Mouse (Mus musculus) limb, embryonic 11.5 days (tissue): ENCODE results near the gene Gm5426. TPM values are rescaled to one million over a fixed set of nuclear protein-coding genes. Genes with fewer than 3 reads are reported as not detected.
"Not testable (repeated sequence)": the region's sequence is repeated elsewhere in the genome, so short reads cannot be mapped to it uniquely, and the experiment has no call there.

ENCODE experiments used
- ATAC-seq: fragments of 200-750 bp; cut with Nextera tagmentation; 2 replicates; pipeline ENCODE4 v1.8.0; 2017; ENCODE audit warnings: low read depth; ENCODE audit not compliant: insufficient number of reproducible peaks, low FRiP score, low TSS enrichment
- DNase-seq: peaks from one replicate; pipeline ENCODE4 v3.0.0-alpha.2; 2015; ENCODE audit warnings: low spot score
- H3K27ac ChIP-seq: fragments of 300-500 bp; sonication (generic); replicated peaks from 2 replicates; pipeline ENCODE4 v1.5.1; 2014; ENCODE audit warnings: low read depth, mild to moderate bottlenecking, low read length
- H3K27me3 ChIP-seq: fragments of 300-500 bp; sonication (generic); 2 replicates; pipeline ENCODE4 v1.6.1; 2014; ENCODE audit warnings: mild to moderate bottlenecking, low read length, mixed read lengths; ENCODE audit not compliant: control insufficient read depth, insufficient read depth
- H3K36me3 ChIP-seq: fragments of 300-500 bp; sonication (generic); 2 replicates; pipeline ENCODE4 v1.6.1; 2014; ENCODE audit warnings: mild to moderate bottlenecking, low read length, moderate library complexity, mixed read lengths; ENCODE audit not compliant: control insufficient read depth, insufficient read depth
- H3K4me1 ChIP-seq: fragments of 300-500 bp; sonication (generic); 2 replicates; pipeline ENCODE4 v1.6.1; 2014; ENCODE audit warnings: low read length, mixed read lengths; ENCODE audit not compliant: control insufficient read depth, insufficient read depth
- H3K4me2 ChIP-seq: fragments of 300-500 bp; sonication (generic); 2 replicates; pipeline ENCODE4 v1.6.1; 2014; ENCODE audit warnings: low read depth, mild to moderate bottlenecking, moderate library complexity; ENCODE audit not compliant: severe bottlenecking
- H3K4me3 ChIP-seq: fragments of 300-500 bp; sonication (generic); 2 replicates; pipeline ENCODE4 v1.5.1; 2014; ENCODE audit warnings: low read depth, low read length
- H3K9ac ChIP-seq: fragments of 300-500 bp; sonication (generic); 2 replicates; pipeline ENCODE4 v1.6.1; 2014; ENCODE audit warnings: mild to moderate bottlenecking, low read length
- H3K9me3 ChIP-seq: fragments of 300-500 bp; sonication (generic); 2 replicates; pipeline ENCODE4 v1.6.1; 2016; ENCODE audit warnings: low read length; ENCODE audit not compliant: control insufficient read depth
- WGBS: fragments of 180-500 bp; shearing (Covaris S2); extraction: QIAGEN DNeasy Blood & Tissue Kit; methylation state at CpG from one replicate; pipeline ENCODE4 v1.1.7; 2014; 5-methylcytosine and 5-hydroxymethylcytosine counted together
- polyA plus RNA-seq: library from polyadenylated mRNA; unstranded; fragments of >200 nt; fragmentation: Nextera tagmentation; extraction: Ambion mirVana; gene quantifications from 2 replicates; pipeline ENCODE4 v1.2.1, GENCODE M21; 2014

Gene Gm5426
- polyA plus RNA-seq = not detected in 2 replicates

DNA sequence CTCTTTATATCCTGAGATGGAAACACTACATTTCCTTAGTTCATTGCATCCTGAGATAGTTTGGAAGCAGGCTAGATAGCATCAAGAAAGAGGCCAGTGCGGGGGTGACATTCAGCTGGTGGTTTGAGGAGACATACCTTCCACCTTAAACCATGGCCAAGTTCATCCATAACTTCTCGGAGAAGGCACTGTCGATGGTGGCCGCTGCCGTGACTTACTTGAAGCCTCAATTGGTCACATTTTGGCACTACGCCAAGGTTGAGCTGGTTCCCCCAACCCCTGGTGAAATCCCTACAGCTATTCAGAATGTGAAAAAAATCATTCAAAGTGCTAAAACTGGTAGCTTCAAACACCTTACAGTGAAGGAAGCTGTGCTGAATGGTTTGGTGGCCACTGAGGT lies at the start of gene Gm5426:
Gene Gm5426 (plus strand): TSS at position 153 of the 400 bp plus-strand sequence.
- not testable (repeated sequence) for H3K27me3 ChIP-seq, H3K4me2 ChIP-seq, H3K4me3 ChIP-seq, H3K36me3 ChIP-seq, ATAC-seq, H3K27ac ChIP-seq, H3K4me1 ChIP-seq, H3K9ac ChIP-seq, DNase-seq, H3K9me3 ChIP-seq
- WGBS = 96% methylated on average over 6 of the region's 6 CpGs

DNA sequence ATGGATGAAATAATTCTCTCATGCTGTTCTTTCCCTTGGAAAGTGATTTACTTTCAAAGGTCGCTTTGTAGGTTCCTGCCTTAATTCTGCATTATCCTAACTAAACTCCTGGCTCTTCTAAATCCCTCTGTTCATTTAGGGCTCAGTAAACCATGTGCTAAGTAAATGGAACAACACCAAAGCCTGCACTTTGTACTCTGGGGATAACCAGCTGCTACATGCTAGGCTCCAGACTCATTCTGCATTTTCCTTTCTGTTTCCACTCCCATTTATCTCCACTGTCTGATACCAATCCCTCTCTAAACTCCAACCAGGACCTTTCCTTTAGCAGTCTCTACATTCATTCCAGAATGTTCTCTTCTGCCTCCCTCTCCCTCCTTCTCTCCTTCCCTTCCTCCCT lies 46.7 kb upstream of the Gm5426 start:
- no peaks in the 10 kb centered on the region for H3K9me3 ChIP-seq
- DNase-seq = no peak
- no peaks in the 10 kb centered on the region for H3K36me3 ChIP-seq
- no peak overlapping the region for H3K4me2 ChIP-seq
- 67% methylated on average over 1 of the region's 1 CpGs for WGBS
- H3K9ac ChIP-seq = no peak overlapping the region
- H3K27ac ChIP-seq = no peak overlapping the region
- H3K4me1 ChIP-seq = no peaks in the 10 kb centered on the region
- H3K27me3 ChIP-seq = no peaks in the 10 kb centered on the region
- H3K4me3 ChIP-seq = no peak overlapping the region
- no peak for ATAC-seq

DNA sequence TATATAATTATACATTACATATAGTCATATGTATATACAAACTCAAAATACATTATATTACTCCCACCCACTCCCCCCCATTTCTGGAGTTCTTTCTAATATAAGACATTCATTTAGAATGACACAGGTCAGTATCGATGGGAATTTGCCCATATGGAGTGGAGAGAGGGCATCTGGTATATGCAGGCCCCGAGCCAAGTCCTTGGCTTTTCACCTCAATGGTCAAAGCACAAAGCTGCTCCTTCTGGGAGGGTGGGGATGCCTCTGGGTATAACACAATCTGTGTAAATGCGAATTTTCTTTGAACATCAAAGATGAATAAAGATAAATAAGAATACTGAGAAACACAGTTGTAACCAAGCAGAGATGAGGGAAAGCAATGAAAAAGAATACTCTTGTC lies 46.0 kb upstream of the Gm5426 start:
- H3K9ac ChIP-seq = no peak overlapping the region
- H3K27me3 ChIP-seq = no peaks in the 10 kb centered on the region
- no peak overlapping the region for H3K4me2 ChIP-seq
- H3K4me1 ChIP-seq = no peaks in the 10 kb centered on the region
- H3K36me3 ChIP-seq = no peaks in the 10 kb centered on the region
- H3K9me3 ChIP-seq = no peaks in the 10 kb centered on the region
- DNase-seq (no peak), ATAC-seq (no peak)
- H3K4me3 ChIP-seq = no peak overlapping the region
- 82% methylated on average over 3 of the region's 3 CpGs for WGBS
- H3K27ac ChIP-seq = no peak overlapping the region

DNA sequence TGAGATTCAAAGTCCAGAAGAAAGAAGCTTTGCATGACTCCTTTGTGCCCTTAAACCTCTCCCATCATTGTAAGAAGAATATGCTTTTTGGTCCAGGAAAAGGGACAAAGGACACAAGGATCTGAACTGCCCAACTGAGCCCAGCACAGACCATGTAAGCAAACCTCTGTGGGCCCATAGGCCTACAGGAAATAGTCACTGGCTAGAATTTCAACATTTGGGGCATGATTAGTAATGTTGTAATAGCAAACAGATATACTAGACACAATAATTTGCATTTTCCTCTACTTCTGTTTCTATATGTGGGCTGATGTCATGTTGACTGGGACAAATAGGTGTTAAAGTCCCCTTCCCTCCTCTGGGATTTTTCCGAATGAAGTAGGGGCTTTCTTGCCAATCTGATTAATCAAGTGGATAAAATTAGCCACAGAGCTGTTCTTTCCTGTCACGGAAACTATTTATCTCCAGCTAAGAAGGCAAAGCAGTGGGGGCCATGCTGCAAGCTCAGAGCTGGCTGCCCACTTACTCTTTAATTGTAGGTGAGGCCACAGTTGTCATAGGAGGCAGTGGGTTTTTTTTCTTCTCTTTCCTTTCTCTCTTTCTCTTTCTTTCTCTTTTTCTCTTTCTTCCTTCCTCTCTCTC lies 42.4 kb upstream of the Gm5426 start:
- Histone ChIP-seq H3K4me1 (no peaks in the 10 kb centered on the region), H3K9me3 (no peaks in the 10 kb centered on the region), H3K4me3 (no peak overlapping the region), H3K4me2 (no peak overlapping the region), H3K27me3 (no peaks in the 10 kb centered on the region), H3K36me3 (no peaks in the 10 kb centered on the region), H3K9ac (no peak overlapping the region), H3K27ac (no peak overlapping the region)
- 79% methylated on average over 2 of the region's 2 CpGs for WGBS
- ATAC-seq = no peak
- no peak for DNase-seq

DNA sequence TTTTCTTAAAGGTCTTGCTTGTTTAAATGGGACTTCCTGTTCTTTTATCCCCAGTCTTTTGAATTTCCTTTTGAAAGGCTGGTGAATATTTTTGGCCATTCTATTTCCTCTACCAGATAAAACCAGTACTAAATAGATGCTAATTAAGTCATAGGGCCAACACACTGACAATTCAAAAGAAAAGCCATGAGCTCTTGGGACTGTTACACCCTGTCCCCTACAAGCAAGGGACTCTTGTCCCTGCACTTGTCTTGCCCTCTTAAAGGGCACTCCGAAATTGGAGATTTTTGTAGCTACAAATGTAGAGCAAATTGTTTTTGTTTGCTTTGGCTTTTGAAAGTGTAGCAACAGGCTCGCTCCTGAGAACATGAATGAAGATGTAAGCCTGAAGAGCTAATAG lies 41.8 kb upstream of the Gm5426 start:
- H3K9me3 ChIP-seq = no peaks in the 10 kb centered on the region
- no peak overlapping the region for H3K4me3 ChIP-seq
- no peak overlapping the region for H3K27ac ChIP-seq
- no peaks in the 10 kb centered on the region for H3K36me3 ChIP-seq
- no peaks in the 10 kb centered on the region for H3K4me1 ChIP-seq
- H3K4me2 ChIP-seq = no peak overlapping the region
- 74% methylated on average over 2 of the region's 2 CpGs for WGBS
- DNase-seq (no peak), ATAC-seq (no peak)
- H3K27me3 ChIP-seq = no peaks in the 10 kb centered on the region
- no peak overlapping the region for H3K9ac ChIP-seq

DNA sequence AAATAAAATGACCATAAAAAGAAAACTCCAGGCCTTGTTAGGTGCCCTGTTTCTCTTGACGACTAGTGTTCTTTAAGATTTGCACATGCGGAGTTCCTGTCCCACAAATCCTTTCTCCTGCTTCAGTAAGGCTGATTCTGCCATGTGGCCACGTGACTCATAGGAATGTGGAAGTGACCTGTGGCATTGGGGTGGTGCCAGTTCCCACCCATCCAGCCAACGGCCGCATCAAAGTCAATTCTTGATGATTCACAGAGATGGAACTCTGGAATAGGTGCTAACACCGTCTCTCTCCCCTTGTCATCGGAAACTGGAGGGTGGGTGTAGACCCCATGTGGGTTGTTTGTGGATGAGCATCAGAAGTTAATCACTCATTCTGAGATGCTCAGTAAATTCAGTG lies 39.7 kb upstream of the Gm5426 start:
- 86% methylated on average over 7 of the region's 7 CpGs for WGBS
- H3K9ac ChIP-seq = no peak overlapping the region
- no peaks in the 10 kb centered on the region for H3K27me3 ChIP-seq
- H3K4me3 ChIP-seq = no peak overlapping the region
- H3K4me1 ChIP-seq = no peaks in the 10 kb centered on the region
- H3K36me3 ChIP-seq = no peaks in the 10 kb centered on the region
- no peak overlapping the region for H3K4me2 ChIP-seq
- H3K9me3 ChIP-seq = no peaks in the 10 kb centered on the region
- H3K27ac ChIP-seq = no peak overlapping the region
- no peak for DNase-seq
- no peak for ATAC-seq

DNA sequence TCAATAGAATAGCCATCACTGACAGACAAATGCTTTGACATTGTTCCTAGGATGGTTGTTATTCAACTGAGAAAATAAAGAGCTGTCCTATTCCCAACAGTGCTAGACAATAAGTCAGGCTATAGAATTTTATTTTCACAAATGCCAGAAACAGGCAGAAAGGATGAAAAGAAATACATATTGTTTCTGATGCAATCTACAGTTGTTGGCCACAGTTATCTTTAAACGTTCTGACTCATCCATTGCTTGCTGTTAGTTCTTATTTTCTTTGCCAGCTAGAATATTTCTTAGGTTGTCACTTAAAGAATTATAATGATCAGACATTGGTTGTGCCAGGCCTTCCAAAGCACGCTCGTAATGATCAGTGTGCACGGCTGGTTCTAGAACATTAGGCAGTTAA lies 35.4 kb upstream of the Gm5426 start:
- ATAC-seq (no peak), DNase-seq (no peak)
- no peaks in the 10 kb centered on the region for H3K36me3 ChIP-seq
- 68% methylated on average over 4 of the region's 4 CpGs for WGBS
- H3K4me1 ChIP-seq = no peaks in the 10 kb centered on the region
- no peak overlapping the region for H3K4me2 ChIP-seq
- no peaks in the 10 kb centered on the region for H3K27me3 ChIP-seq
- H3K27ac ChIP-seq = no peak overlapping the region
- no peak overlapping the region for H3K4me3 ChIP-seq
- no peaks in the 10 kb centered on the region for H3K9me3 ChIP-seq
- no peak overlapping the region for H3K9ac ChIP-seq

DNA sequence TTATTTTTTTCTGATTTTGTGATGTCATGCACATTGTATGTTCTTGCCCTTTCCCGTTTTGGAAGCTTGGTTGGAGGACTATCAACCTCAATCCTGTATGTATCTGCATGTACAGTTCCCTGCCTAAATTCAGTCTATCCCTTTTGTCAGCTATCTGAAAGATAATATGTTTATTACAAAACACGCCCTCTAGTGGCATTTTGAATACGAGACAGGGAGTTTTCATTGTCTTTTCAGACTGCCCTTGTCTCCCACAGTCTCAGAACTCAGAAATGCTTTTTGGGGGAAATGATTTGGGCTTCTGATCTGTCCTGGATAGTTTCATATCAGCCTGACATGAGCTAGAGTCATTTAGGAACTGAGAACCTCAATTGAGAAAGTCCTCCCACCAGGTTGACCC lies 32.2 kb upstream of the Gm5426 start:
- H3K9ac ChIP-seq = no peak overlapping the region
- H3K4me2 ChIP-seq = no peak overlapping the region
- ATAC-seq = no peak
- H3K9me3 ChIP-seq = no peaks in the 10 kb centered on the region
- 45% methylated on average over 3 of the region's 3 CpGs for WGBS
- no peak overlapping the region for H3K27ac ChIP-seq
- H3K27me3 ChIP-seq = no peaks in the 10 kb centered on the region
- H3K4me3 ChIP-seq = no peak overlapping the region
- H3K4me1 ChIP-seq = no peaks in the 10 kb centered on the region
- H3K36me3 ChIP-seq = no peaks in the 10 kb centered on the region
- DNase-seq = no peak

DNA sequence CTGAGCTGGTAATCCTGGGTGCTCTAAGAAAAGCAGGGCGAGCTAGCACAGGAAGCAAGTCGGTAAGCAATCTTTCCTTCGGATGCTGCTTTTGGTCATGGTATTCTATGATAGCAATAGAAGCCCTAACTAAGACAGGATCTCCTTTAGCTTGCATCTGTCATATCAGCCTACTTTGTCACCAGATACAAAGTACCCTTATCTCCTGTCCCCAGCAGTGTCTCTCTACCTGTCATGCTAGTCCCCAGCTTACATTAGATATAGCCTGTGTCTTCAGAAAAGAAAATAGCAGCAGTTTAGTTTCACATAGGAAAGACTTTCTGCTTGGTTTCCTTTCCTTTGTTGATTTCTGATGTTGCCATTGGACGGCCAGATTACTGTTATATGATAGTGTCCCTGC lies 31.8 kb upstream of the Gm5426 start:
- Histone ChIP-seq H3K27me3 (no peaks in the 10 kb centered on the region), H3K27ac (no peak overlapping the region), H3K4me3 (no peak overlapping the region), H3K4me2 (no peak overlapping the region), H3K36me3 (no peaks in the 10 kb centered on the region), H3K9ac (no peak overlapping the region), H3K4me1 (no peaks in the 10 kb centered on the region), H3K9me3 (no peaks in the 10 kb centered on the region)
- 89% methylated on average over 4 of the region's 4 CpGs for WGBS
- DNase-seq = no peak
- no peak for ATAC-seq
